Mouse (Mus musculus): Measurements from ENCODE around the gene Slc30a7. TPM values are rescaled to one million over a fixed set of nuclear protein-coding genes. Genes with fewer than 3 reads are reported as not detected.

Gene Slc30a7
- polyA plus RNA-seq, 1 experiment from 2014 or later, result 35.6 TPM

DNA sequence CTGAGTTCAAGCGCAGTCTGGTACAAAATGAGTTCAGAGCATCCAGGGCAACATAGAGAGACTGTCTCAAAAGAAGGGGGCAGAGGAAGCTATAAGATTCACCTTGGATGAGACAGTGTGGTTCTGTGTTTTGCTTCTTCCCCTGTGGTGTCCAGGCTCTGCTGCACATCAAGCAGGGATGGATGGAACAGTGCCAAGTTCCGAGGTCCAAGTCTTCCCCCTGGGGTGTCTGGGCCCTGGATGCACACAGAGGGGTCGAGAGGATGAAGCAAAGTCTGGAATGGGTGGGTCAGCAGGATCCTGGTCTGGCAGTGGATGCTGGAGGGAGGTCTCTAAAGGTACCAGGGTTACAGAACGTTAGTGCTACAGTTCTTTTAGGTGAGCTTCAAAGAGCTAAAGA lies 11.4 kb upstream of the Slc30a7 start:
- Histone ChIP-seq H3K9ac (no peak overlapping the region), H3K4me1 (replicated peaks) (no peaks in the 10 kb centered on the region), H3K27me3 (replicated peaks) (no peaks in the 10 kb centered on the region), H3K4me2 (replicated peaks) (no peak overlapping the region), H3K4me3 (replicated peaks) (no peak overlapping the region), H3K9me3 (no peaks in the 10 kb centered on the region), H3K36me3 (no peaks in the 10 kb centered on the region), H3K27ac (no peak overlapping the region)
- no peak for ATAC-seq
- 72% methylated on average over 4 of the region's 4 CpGs for WGBS

DNA sequence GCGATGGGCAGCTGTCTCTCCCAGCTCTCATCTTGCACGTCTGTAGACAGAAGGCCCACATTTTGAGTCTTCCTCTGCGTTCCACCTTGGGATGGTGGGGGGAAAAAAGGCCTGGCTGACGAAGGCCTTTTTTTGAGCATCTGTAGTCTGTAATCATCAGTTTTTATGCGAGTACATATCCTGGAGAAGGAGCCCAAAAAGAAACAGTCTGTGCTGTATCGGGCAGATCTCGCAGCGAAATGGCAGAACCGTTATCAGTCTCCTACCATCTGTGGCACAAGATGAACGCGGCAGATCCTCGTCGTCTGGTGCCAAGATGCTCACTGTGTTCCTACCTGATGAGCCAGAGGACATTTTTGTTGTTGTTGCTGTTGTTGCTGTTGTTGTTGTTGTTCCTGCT lies 8.9 kb upstream of the Slc30a7 start:
- no peaks in the 10 kb centered on the region for H3K9me3 ChIP-seq
- no peaks in the 10 kb centered on the region for H3K4me1 ChIP-seq (replicated peaks)
- no peak for ATAC-seq
- no peaks in the 10 kb centered on the region for H3K36me3 ChIP-seq
- H3K4me2 ChIP-seq (replicated peaks), result no peak overlapping the region
- no peaks in the 10 kb centered on the region for H3K27me3 ChIP-seq (replicated peaks)
- H3K4me3 ChIP-seq (replicated peaks), result no peak overlapping the region
- 94% methylated on average over 13 of the region's 13 CpGs for WGBS
- H3K9ac ChIP-seq, result no peak overlapping the region
- no peak overlapping the region for H3K27ac ChIP-seq

DNA sequence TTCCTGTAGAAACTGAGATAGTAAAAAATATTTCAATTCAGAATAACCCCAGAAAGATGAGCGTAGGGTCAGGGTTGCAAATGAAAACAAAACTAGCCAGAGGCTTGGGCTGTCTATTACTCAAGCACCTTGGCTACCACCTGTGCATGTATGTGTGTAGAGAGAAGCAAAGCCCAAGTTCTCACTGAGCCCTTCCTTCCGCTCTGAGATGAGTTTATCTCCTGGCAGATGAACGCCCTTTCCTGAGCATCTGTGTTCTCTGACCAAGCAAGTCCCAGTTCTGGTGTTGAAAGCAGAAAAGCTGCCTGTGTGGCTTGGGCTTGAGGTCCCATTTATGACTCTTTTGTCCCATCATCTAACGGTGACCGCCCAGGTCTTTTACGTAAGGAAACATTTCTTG lies 7.7 kb upstream of the Slc30a7 start:
- H3K4me2 ChIP-seq (replicated peaks), result no peak overlapping the region
- 94% methylated on average over 6 of the region's 6 CpGs for WGBS

DNA sequence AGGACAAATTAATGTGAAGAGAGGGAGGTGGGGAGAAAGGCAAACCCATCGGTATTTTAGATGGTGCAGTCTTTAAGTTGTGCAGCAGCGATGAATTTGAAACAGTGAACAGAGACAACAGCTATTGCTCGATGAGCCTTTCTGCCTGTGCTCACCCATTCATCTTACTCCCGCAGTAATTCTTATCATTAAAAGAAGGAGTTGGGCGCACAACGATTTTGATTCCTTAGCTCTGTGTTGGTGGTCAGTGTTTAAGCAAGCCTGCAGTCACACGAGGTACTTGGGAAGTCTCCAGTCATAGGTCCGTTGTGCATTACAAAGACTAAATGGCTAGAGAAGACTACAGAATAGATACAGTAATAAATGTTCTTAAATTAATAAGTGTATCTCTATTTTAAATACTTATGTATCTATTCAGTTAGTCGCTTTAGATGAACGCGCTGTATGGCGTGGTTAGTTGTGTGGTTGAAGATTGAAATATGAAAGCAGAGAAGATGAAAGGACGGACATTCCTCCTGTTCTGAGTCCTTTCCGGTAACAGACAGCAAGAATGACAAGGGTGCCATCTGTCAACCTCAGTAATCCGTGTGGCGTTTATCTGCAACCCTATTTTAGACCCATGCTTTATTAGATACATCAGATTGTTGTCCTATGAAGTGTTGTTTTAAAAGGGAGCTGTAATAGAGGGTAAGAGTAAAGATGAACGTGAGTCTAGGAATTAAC lies 2.6 kb upstream of the Slc30a7 start:
- WGBS, result 87% methylated on average over 17 of the region's 17 CpGs

More for the DNA sequence above, 7.7 kb upstream of the Slc30a7 start:
- no peaks in the 10 kb centered on the region for H3K9me3 ChIP-seq
- no peak overlapping the region for H3K4me3 ChIP-seq (replicated peaks)
- no peaks in the 10 kb centered on the region for H3K36me3 ChIP-seq
- H3K4me1 ChIP-seq (replicated peaks), result no peaks in the 10 kb centered on the region
- ATAC-seq, result no peak
- H3K27me3 ChIP-seq (replicated peaks), result no peaks in the 10 kb centered on the region
- no peak overlapping the region for H3K27ac ChIP-seq
- no peak overlapping the region for H3K9ac ChIP-seq

DNA sequence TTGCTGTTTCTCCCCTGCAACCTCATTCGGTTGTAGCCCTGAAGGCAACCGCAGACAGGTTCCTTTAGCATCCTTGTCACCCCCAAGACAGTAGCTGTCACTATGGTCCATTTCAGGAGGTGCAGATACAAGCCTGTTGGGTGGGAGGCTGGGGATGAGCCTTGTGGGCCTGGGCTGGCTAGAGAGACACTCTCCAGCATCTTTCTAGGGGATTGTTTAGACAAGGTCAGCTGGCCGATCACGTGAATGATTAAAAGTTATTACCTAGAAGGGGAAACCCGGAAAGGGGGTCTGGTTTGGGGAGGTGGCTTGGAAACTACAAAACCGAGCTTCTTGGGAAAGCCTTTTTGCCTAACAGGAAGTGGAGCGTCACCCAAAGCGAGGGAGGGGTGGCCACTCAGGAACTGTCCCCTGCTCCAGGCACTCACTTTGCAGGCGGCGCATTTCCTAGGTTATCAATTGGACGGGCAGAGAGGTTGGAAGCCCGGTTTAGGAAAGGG lies 785 bp upstream of the Slc30a7 start:
- Histone ChIP-seq H3K27me3 (replicated peaks) (no peaks in the 10 kb centered on the region), H3K4me1 (replicated peaks) (0 out of 2 replicates have a peak, but pooled peaks cover 4% of the 10 kb centered on the region), H3K4me2 (replicated peaks) (peak overlapping the region; percentile 84), H3K27ac (peak overlapping the region; percentile 93), H3K36me3 (0 out of 2 replicates have a peak, but pooled peaks cover 3% of the 10 kb centered on the region), H3K9me3 (no peaks in the 10 kb centered on the region), H3K4me3 (replicated peaks) (peak overlapping the region; percentile 77), H3K9ac (peak overlapping the region; percentile 79)
- peak; percentile 66 for ATAC-seq
- under 1% methylated on average over 12 of the region's 12 CpGs for WGBS

More for the DNA sequence above, 2.6 kb upstream of the Slc30a7 start:
- Histone ChIP-seq H3K4me3 (replicated peaks) (no peak overlapping the region), H3K4me2 (replicated peaks) (no peak overlapping the region), H3K27ac (no peak overlapping the region), H3K36me3 (no peaks in the 10 kb centered on the region), H3K9ac (no peak overlapping the region), H3K27me3 (replicated peaks) (no peaks in the 10 kb centered on the region), H3K9me3 (no peaks in the 10 kb centered on the region), H3K4me1 (replicated peaks) (0 out of 2 replicates have a peak, but pooled peaks cover 4% of the 10 kb centered on the region)
- no peak for ATAC-seq

DNA sequence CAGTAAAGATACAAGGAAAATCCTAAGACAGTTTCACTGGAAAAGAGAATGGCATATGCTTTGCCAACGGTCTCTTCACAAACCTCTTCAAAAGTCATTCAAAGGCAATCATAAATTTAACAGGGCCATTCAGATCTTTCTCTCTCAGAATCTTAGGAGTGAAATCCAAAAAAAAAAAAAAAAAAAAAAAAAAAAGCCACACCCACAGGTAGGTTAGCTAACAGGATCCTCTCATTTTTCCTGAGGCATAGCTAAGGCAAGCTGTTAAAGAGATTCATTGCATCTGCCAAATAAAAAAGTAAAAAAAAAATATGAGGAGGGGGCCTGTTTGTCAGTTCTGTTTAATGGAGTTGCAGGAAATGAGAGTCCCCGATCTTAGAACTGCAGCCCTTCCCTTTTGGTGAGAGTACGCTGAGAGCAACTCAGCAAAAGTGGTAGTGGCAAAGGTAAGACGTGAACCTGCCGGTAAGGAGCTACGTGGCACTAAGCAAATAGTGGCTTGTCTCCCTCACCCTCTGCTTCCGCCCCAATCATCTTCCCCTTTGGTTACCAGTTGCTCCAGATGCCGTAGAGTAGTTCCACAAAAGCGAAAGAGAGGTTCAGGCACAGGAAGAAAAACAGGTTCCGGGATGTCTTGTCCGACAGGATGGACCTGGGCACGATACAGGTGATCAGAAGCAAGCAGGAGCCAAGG lies 775 bp downstream of the Slc30a7 start:
- Histone ChIP-seq H3K36me3 (0 out of 2 replicates have a peak, but pooled peaks cover 3% of the 10 kb centered on the region), H3K9ac (peak overlapping the region; percentile 79), H3K4me2 (replicated peaks) (peak overlapping the region; percentile 84), H3K4me3 (replicated peaks) (peak overlapping the region; percentile 77), H3K9me3 (no peaks in the 10 kb centered on the region), H3K27ac (peak overlapping the region; percentile 93), H3K4me1 (replicated peaks) (0 out of 2 replicates have a peak, but pooled peaks cover 4% of the 10 kb centered on the region), H3K27me3 (replicated peaks) (no peaks in the 10 kb centered on the region)
- 5% methylated on average over 12 of the region's 12 CpGs for WGBS
- ATAC-seq, result no peak; the same call in 1 of the 2 replicates

DNA sequence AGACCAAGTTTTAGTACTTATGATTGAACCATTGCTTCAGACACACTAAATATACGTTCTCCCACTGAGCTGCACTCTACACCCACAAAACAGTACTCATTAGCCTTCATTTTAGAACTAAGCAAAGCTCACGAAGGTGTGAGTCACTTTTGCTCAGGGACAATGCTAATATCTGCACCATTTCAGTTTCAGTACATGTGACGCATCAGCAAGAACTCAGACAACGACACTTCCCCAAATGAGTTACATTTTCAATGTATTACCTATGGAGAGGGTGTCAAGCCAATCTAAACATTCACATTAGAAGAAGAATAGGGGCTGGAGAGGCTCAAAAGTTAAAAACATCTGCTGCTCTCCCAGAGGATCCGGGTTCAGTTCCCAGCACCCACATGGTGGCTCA lies 10.3 kb downstream of the Slc30a7 start:
- Histone ChIP-seq H3K9ac (no peak overlapping the region), H3K27ac (no peak overlapping the region), H3K4me2 (replicated peaks) (no peak overlapping the region), H3K9me3 (no peaks in the 10 kb centered on the region), H3K36me3 (peaks cover 10% of the 10 kb centered on the region; the same call in 1 of the 2 replicates), H3K4me1 (replicated peaks) (0 out of 2 replicates have a peak, but pooled peaks cover 2% of the 10 kb centered on the region), H3K4me3 (replicated peaks) (no peak overlapping the region), H3K27me3 (replicated peaks) (no peaks in the 10 kb centered on the region)
- 81% methylated on average over 5 of the region's 5 CpGs for WGBS
- ATAC-seq, result no peak

DNA sequence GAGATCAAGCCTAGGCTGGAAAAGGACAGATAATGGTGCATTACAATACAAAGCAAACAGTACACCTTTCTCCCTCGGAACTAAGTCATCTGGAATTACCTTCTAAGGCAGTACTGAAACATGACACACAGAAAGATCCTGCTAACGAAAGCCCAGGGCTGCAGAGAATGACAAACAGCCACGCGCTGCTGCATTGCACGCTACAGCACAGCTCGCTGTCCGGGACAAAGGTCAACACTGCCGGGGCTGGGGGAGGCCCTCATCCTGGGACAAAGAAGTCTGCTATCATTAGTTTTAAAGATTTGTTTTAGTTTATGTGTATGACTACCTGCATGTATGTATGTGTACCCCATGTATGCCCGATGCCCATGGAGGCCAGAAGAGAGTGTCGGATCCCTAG lies 14.2 kb downstream of the Slc30a7 start:
- Histone ChIP-seq H3K4me1 (replicated peaks) (0 out of 2 replicates have a peak, but pooled peaks cover 2% of the 10 kb centered on the region), H3K27me3 (replicated peaks) (no peaks in the 10 kb centered on the region), H3K4me3 (replicated peaks) (no peak overlapping the region), H3K27ac (0 out of 2 replicates have a peak overlapping the region, but pooled peaks have one; percentile 27), H3K4me2 (replicated peaks) (peak overlapping the region; percentile 0; the same call in 1 of the 2 replicates), H3K9ac (no peak overlapping the region), H3K36me3 (peaks cover 8% of the 10 kb centered on the region; the same call in 1 of the 2 replicates), H3K9me3 (no peaks in the 10 kb centered on the region)
- 53% methylated on average over 10 of the region's 10 CpGs for WGBS
- peak; percentile 93 for ATAC-seq

DNA sequence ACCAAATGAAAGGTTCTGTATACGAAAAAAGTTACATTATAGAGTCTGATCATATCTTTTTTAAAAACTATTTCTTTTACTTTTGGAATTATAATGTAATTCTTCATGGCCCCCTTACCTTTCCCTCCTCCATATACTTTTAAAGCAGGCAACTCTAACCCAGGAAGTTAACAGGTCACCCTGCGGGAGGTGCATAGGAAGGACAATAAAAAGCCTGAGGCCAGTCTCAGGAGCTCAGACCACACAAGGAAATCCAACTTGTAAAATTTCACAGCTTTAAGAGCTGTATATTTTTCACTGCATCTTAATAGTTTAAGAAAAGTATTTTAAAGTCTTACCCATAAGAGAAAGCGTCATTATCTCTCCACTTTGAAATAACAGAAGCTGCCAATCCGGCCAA lies 14.6 kb downstream of the Slc30a7 start:
- Histone ChIP-seq H3K9ac (no peak overlapping the region), H3K36me3 (0 out of 2 replicates have a peak, but pooled peaks cover 7% of the 10 kb centered on the region), H3K4me3 (replicated peaks) (no peak overlapping the region), H3K4me2 (replicated peaks) (0 out of 2 replicates have a peak overlapping the region, but pooled peaks have one; percentile 0), H3K27me3 (replicated peaks) (no peaks in the 10 kb centered on the region), H3K9me3 (no peaks in the 10 kb centered on the region), H3K4me1 (replicated peaks) (0 out of 2 replicates have a peak, but pooled peaks cover 2% of the 10 kb centered on the region), H3K27ac (0 out of 2 replicates have a peak overlapping the region, but pooled peaks have one; percentile 6)
- peak; percentile 75 for ATAC-seq
- 65% methylated on average over 4 of the region's 4 CpGs for WGBS

DNA sequence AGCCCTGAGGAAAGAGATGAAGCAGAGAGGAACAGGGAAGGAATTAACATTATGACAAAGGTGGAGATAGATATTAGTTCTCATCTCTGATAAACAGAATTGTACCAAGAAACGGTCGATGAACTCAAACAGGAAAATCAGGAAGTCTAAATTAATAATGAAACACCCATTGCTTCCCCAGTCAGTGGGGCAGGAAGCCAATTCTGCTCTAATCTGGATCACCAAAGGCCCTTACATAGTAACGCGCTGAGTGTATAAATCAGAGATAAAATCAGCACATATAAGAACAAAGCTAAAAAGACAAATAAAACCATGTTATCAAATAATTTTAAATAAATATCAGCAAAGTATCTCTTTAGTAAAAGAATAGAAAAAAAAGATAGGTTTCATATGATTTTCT lies 15.1 kb downstream of the Slc30a7 start:
- ATAC-seq, result peak; percentile 44; the same call in 1 of the 2 replicates

DNA sequence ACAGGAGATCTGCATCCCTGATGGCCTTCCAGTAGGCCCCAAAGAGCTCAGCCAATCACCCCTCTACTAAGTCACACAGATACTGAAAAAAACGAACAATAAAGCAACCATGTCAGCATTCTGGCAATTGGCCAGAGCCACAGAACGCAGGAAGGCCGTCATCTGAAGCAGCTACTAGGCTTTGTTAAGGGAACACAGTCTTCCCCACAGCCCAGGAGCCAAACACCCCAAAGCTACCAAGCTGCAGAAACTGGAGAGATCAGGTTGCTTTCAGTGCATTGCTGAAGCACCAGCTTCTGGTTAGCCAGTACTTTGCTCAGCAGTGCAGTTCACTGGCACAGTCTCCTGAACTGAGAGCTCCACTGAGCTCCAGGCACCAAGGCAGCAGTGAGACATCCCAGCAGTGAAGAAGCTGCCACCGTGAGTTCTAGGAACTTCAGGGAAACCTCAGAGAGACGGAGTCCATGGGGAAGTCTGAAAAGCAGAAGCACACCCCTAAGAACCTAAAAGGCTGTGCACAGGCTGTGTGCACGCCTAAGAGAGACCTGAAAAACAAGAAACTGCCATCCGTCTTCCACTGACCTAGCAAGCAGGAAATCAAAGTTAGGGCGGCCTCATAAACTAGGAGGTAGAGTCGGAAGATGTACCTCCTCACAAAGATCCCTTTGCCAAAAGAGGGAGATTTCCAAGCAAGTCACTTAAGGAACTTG lies 21.9 kb downstream of the Slc30a7 start:
- no peak for ATAC-seq
- H3K4me2 ChIP-seq (replicated peaks), result no peak overlapping the region
- 69% methylated on average over 9 of the region's 9 CpGs for WGBS
- no peaks in the 10 kb centered on the region for H3K27me3 ChIP-seq (replicated peaks)
- no peak overlapping the region for H3K9ac ChIP-seq
- H3K4me3 ChIP-seq (replicated peaks), result no peak overlapping the region
- H3K27ac ChIP-seq, result no peak overlapping the region
- peaks cover 21% of the 10 kb centered on the region; the same call in 1 of the 2 replicates for H3K36me3 ChIP-seq
- no peaks in the 10 kb centered on the region for H3K9me3 ChIP-seq
- no peaks in the 10 kb centered on the region for H3K4me1 ChIP-seq (replicated peaks)

More for the DNA sequence above, 15.1 kb downstream of the Slc30a7 start:
- 52% methylated on average over 4 of the region's 4 CpGs for WGBS
- H3K36me3 ChIP-seq, result 0 out of 2 replicates have a peak, but pooled peaks cover 8% of the 10 kb centered on the region
- H3K9ac ChIP-seq, result no peak overlapping the region
- 0 out of 2 replicates have a peak, but pooled peaks cover 2% of the 10 kb centered on the region for H3K4me1 ChIP-seq (replicated peaks)
- H3K4me2 ChIP-seq (replicated peaks), result no peak overlapping the region
- no peak overlapping the region for H3K27ac ChIP-seq
- no peak overlapping the region for H3K4me3 ChIP-seq (replicated peaks)
- H3K9me3 ChIP-seq, result no peaks in the 10 kb centered on the region
- H3K27me3 ChIP-seq (replicated peaks), result no peaks in the 10 kb centered on the region

Data from intestine, embryonic 15.5 days (tissue).